Mouse (Mus musculus): Measurements from ENCODE around the gene Ror1. TPM values are rescaled to one million over a fixed set of nuclear protein-coding genes. Genes with fewer than 3 reads are reported as not detected.

The Ror1 gene
- polyA plus RNA-seq, 1 experiment from 2014 or later, result 5.9 TPM

DNA sequence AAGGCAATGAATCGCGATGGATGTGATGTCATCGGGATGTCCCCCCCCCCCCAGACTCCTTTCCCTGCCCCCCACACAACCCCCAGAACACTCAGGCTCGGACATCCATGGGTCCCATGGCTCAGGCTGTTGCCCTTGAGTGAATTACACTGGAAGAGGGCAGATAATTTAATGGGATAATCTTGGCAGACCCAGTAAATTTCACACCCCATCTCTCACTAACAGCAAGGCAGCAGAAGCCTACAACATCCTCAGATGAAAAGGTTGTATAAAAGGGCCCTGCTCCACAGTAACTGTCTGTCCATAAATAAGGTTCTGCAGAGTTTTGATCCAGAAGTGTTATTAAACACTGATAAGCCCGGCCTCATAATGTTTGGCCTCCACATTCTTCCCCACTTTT is 6.3 kb downstream of the Ror1 start:
- ATAC-seq (replicated peaks; ENCODE audit: low FRiP score), result no peak
- peaks cover 4% of the 10 kb centered on the region; the same call in 1 of the 2 replicates for H3K4me1 ChIP-seq (replicated peaks; ENCODE audit: control insufficient read depth, insufficient read depth, low read length)
- H3K36me3 ChIP-seq (ENCODE audit: control insufficient read depth, insufficient read depth, low read length), result no peaks in the 10 kb centered on the region
- H3K4me2 ChIP-seq (ENCODE audit: low read depth, low read length, severe bottlenecking), result no peak overlapping the region
- no peak overlapping the region for H3K27ac ChIP-seq (ENCODE audit: low read depth, low read length)
- no peaks in the 10 kb centered on the region; the same call in 1 of the 2 replicates for H3K27me3 ChIP-seq (ENCODE audit: control insufficient read depth, insufficient read depth, low read length)
- 79% methylated on average over 5 of the region's 5 CpGs for WGBS
- DNase-seq (ENCODE audit: low spot score), result no peak
- no peak overlapping the region for H3K4me3 ChIP-seq (ENCODE audit: low read depth, low read length)
- no peak overlapping the region for H3K9ac ChIP-seq (ENCODE audit: low read length)
- no peaks in the 10 kb centered on the region for H3K9me3 ChIP-seq (ENCODE audit: control insufficient read depth, low read length)

DNA sequence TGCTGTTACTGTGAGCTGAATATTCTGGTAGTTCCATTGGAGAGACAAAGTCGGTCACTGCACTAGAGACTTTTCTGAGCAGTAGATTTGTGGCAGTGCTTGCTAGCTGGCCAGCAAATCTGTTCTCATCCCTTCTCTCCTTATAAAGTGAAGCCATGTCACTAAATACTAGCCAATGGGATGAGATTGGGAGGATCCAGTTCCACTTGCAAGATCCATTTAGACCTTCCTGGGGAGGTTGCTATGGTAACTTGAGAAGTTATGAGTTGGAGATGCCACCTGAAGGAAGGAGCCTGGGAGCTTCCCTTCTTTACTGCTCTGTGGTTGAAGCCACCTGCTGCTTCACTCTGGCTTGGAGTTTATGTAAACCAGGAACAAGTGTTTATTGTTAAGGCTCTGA is 8.7 kb downstream of the Ror1 start:
- Histone ChIP-seq H3K9ac (ENCODE audit: low read length) (no peak overlapping the region), H3K27me3 (ENCODE audit: control insufficient read depth, insufficient read depth, low read length) (no peaks in the 10 kb centered on the region), H3K36me3 (ENCODE audit: control insufficient read depth, insufficient read depth, low read length) (no peaks in the 10 kb centered on the region), H3K4me1 (replicated peaks; ENCODE audit: control insufficient read depth, insufficient read depth, low read length) (no peaks in the 10 kb centered on the region), H3K9me3 (ENCODE audit: control insufficient read depth, low read length) (no peaks in the 10 kb centered on the region), H3K4me3 (ENCODE audit: low read depth, low read length) (no peak overlapping the region), H3K4me2 (ENCODE audit: low read depth, low read length, severe bottlenecking) (no peak overlapping the region), H3K27ac (ENCODE audit: low read depth, low read length) (no peak overlapping the region)
- 84% methylated on average over 1 of the region's 1 CpGs for WGBS
- ATAC-seq (replicated peaks; ENCODE audit: low FRiP score) (no peak), DNase-seq (ENCODE audit: low spot score) (no peak)

DNA sequence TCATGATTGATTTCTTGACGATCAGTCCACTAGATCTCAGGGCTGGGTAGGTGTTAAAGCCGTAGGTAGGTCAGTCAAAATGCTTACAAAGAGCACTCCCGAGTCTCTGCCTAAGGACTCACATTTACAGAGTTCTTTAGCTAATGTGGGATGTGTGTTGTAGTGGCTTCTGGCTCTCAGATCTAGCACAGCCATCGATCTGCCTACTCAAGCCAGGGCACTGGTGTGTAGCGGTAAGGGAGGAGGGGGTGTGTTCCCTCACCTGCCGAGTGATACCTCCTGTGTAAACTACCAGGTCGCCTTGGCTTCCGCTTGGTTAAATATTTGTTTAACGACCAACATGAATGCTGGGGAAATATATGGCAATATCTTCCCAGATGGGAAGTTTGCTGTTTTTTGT is 12.0 kb downstream of the Ror1 start:
- no peaks in the 10 kb centered on the region for H3K36me3 ChIP-seq (ENCODE audit: control insufficient read depth, insufficient read depth, low read length)
- H3K27me3 ChIP-seq (ENCODE audit: control insufficient read depth, insufficient read depth, low read length), result no peaks in the 10 kb centered on the region
- no peak for DNase-seq (ENCODE audit: low spot score)
- ATAC-seq (replicated peaks; ENCODE audit: low FRiP score), result no peak
- no peak overlapping the region for H3K4me2 ChIP-seq (ENCODE audit: low read depth, low read length, severe bottlenecking)
- H3K4me1 ChIP-seq (replicated peaks; ENCODE audit: control insufficient read depth, insufficient read depth, low read length), result no peaks in the 10 kb centered on the region
- WGBS, result 87% methylated on average over 9 of the region's 9 CpGs
- no peak overlapping the region for H3K27ac ChIP-seq (ENCODE audit: low read depth, low read length)
- no peak overlapping the region for H3K4me3 ChIP-seq (ENCODE audit: low read depth, low read length)
- H3K9me3 ChIP-seq (ENCODE audit: control insufficient read depth, low read length), result no peaks in the 10 kb centered on the region
- no peak overlapping the region for H3K9ac ChIP-seq (ENCODE audit: low read length)

DNA sequence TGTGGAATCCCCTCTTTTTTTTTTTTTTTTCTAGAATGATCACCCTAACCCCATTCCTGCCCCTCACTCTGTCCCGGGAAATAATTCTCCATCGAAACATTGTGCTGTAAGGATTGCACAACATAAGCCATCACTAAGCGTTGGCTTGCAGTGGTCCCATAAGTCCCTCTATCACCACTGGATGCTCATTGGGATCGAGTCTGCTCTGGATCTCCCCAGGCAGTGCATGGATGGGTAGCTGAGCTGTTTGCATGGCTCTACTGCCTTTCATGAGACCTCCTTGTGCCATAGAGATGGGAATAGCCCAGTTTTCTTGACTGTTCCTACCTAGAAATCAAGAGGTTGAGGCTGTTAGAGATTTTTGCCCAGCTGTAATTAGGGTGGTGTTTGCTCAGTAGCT is 13.0 kb downstream of the Ror1 start:
- Histone ChIP-seq H3K4me1 (replicated peaks; ENCODE audit: control insufficient read depth, insufficient read depth, low read length) (no peaks in the 10 kb centered on the region), H3K27ac (ENCODE audit: low read depth, low read length) (no peak overlapping the region), H3K4me2 (ENCODE audit: low read depth, low read length, severe bottlenecking) (no peak overlapping the region), H3K4me3 (ENCODE audit: low read depth, low read length) (no peak overlapping the region), H3K9ac (ENCODE audit: low read length) (no peak overlapping the region), H3K36me3 (ENCODE audit: control insufficient read depth, insufficient read depth, low read length) (no peaks in the 10 kb centered on the region), H3K9me3 (ENCODE audit: control insufficient read depth, low read length) (no peaks in the 10 kb centered on the region), H3K27me3 (ENCODE audit: control insufficient read depth, insufficient read depth, low read length) (no peaks in the 10 kb centered on the region)
- ATAC-seq (replicated peaks; ENCODE audit: low FRiP score), result no peak
- 94% methylated on average over 4 of the region's 4 CpGs for WGBS
- no peak for DNase-seq (ENCODE audit: low spot score)

DNA sequence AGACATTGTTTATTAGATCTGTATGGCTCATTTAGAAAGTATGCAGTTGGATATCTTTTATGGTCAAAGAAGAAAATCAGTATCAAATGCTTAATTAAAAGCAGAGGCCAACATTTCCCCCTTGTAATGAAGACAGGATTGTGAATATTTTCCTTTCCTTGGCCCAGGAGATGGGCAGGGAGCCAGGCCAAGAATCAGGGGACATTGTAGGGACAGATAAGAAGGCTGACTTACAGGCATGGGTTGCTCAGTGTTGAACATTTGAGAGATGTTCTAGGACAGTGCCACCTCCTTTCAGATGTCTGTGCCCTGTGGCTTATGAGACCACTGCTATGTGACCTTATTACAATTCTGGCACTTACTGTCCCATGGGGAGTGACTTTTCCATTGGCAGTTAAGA is 18.6 kb downstream of the Ror1 start:
- H3K4me3 ChIP-seq (ENCODE audit: low read depth, low read length), result no peak overlapping the region
- H3K4me1 ChIP-seq (replicated peaks; ENCODE audit: control insufficient read depth, insufficient read depth, low read length), result no peaks in the 10 kb centered on the region; the same call in 1 of the 2 replicates
- H3K36me3 ChIP-seq (ENCODE audit: control insufficient read depth, insufficient read depth, low read length), result no peaks in the 10 kb centered on the region
- no peak overlapping the region for H3K9ac ChIP-seq (ENCODE audit: low read length)
- ATAC-seq (replicated peaks; ENCODE audit: low FRiP score) (no peak), DNase-seq (ENCODE audit: low spot score) (no peak)
- no peaks in the 10 kb centered on the region for H3K27me3 ChIP-seq (ENCODE audit: control insufficient read depth, insufficient read depth, low read length)
- H3K9me3 ChIP-seq (ENCODE audit: control insufficient read depth, low read length), result no peaks in the 10 kb centered on the region
- H3K4me2 ChIP-seq (ENCODE audit: low read depth, low read length, severe bottlenecking), result no peak overlapping the region
- H3K27ac ChIP-seq (ENCODE audit: low read depth, low read length), result no peak overlapping the region

DNA sequence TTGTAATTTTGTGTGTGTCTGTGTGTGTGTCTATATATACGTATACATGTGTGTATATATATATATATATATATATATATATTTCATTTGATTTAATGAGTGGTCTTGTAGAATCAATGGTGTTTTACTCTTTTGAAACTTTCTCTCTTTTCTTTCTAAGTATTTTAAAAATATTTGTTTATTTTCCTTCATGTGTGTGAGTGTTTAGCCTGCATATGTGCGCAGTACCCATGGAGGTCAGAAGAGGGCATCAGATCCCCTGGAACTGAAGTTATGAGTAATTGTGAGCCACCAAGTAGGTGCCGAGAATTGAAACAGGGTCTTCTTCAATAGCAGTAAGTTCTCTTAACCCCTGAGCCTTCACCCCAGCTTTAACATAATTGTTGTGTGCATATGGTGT is 20.8 kb downstream of the Ror1 start:
- H3K9ac ChIP-seq (ENCODE audit: low read length), result no peak overlapping the region
- H3K4me3 ChIP-seq (ENCODE audit: low read depth, low read length), result no peak overlapping the region
- ATAC-seq (replicated peaks; ENCODE audit: low FRiP score), result no peak
- no peaks in the 10 kb centered on the region for H3K9me3 ChIP-seq (ENCODE audit: control insufficient read depth, low read length)
- H3K4me2 ChIP-seq (ENCODE audit: low read depth, low read length, severe bottlenecking), result no peak overlapping the region
- no peaks in the 10 kb centered on the region; the same call in 1 of the 2 replicates for H3K4me1 ChIP-seq (replicated peaks; ENCODE audit: control insufficient read depth, insufficient read depth, low read length)
- no peaks in the 10 kb centered on the region for H3K36me3 ChIP-seq (ENCODE audit: control insufficient read depth, insufficient read depth, low read length)
- DNase-seq (ENCODE audit: low spot score), result no peak
- WGBS, result 93% methylated on average over 3 of the region's 3 CpGs
- H3K27me3 ChIP-seq (ENCODE audit: control insufficient read depth, insufficient read depth, low read length), result no peaks in the 10 kb centered on the region
- H3K27ac ChIP-seq (ENCODE audit: low read depth, low read length), result no peak overlapping the region

DNA sequence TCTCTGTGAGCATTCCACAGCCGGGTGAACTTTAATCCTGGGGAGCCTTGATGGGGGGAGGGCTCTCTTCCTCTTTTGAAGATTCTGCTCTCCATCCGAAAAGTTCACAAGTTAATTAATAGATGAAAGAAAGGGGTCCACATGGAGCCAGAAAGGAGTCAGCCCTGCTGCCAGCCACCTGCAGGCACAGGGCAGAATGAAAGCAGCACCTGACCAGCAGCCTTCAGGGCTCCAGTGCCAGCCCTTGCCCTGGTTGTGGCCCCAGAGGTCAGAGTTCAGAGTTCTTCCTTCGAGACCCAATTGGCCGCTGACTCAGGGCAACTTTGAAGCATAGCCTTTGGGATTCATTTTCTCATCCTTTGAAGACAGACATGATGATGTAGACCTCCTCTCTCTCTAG is 23.1 kb downstream of the Ror1 start:
- ATAC-seq (replicated peaks; ENCODE audit: low FRiP score) (no peak), DNase-seq (ENCODE audit: low spot score) (no peak)

DNA sequence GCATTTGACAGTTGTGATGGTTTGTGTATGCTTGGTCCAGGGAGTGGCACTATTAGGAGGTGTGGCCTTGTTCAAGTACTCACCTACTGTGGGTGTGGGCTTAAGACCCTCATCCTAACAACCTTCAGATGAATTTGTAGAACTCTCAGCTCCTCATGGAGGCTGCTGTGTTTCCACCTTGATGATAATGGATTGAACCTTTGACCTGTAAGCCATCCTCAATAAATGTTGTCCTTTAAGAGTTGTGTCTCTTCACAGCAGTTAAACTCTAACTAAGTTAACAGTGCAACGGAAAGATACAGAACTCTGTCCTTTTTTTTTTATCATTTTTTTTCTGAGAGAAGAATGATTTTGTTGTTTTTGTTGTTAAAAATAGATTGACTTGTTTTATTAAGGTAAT is 23.8 kb downstream of the Ror1 start:
- Histone ChIP-seq H3K27ac (ENCODE audit: low read depth, low read length) (no peak overlapping the region), H3K4me2 (ENCODE audit: low read depth, low read length, severe bottlenecking) (no peak overlapping the region), H3K36me3 (ENCODE audit: control insufficient read depth, insufficient read depth, low read length) (no peaks in the 10 kb centered on the region), H3K4me3 (ENCODE audit: low read depth, low read length) (no peak overlapping the region), H3K9me3 (ENCODE audit: control insufficient read depth, low read length) (no peaks in the 10 kb centered on the region), H3K4me1 (replicated peaks; ENCODE audit: control insufficient read depth, insufficient read depth, low read length) (no peaks in the 10 kb centered on the region; the same call in 1 of the 2 replicates), H3K9ac (ENCODE audit: low read length) (no peak overlapping the region), H3K27me3 (ENCODE audit: control insufficient read depth, insufficient read depth, low read length) (no peaks in the 10 kb centered on the region)
- ATAC-seq (replicated peaks; ENCODE audit: low FRiP score) (no peak), DNase-seq (ENCODE audit: low spot score) (no peak)
- 90% methylated on average over 1 of the region's 1 CpGs for WGBS

More for the DNA sequence above, 23.1 kb downstream of the Ror1 start:
- no peaks in the 10 kb centered on the region for H3K27me3 ChIP-seq (ENCODE audit: control insufficient read depth, insufficient read depth, low read length)
- no peaks in the 10 kb centered on the region for H3K36me3 ChIP-seq (ENCODE audit: control insufficient read depth, insufficient read depth, low read length)
- no peak overlapping the region for H3K9ac ChIP-seq (ENCODE audit: low read length)
- H3K4me1 ChIP-seq (replicated peaks; ENCODE audit: control insufficient read depth, insufficient read depth, low read length), result no peaks in the 10 kb centered on the region; the same call in 1 of the 2 replicates
- 38% methylated on average over 4 of the region's 4 CpGs for WGBS
- no peak overlapping the region for H3K4me3 ChIP-seq (ENCODE audit: low read depth, low read length)
- no peak overlapping the region for H3K4me2 ChIP-seq (ENCODE audit: low read depth, low read length, severe bottlenecking)
- no peak overlapping the region for H3K27ac ChIP-seq (ENCODE audit: low read depth, low read length)
- no peaks in the 10 kb centered on the region for H3K9me3 ChIP-seq (ENCODE audit: control insufficient read depth, low read length)

DNA sequence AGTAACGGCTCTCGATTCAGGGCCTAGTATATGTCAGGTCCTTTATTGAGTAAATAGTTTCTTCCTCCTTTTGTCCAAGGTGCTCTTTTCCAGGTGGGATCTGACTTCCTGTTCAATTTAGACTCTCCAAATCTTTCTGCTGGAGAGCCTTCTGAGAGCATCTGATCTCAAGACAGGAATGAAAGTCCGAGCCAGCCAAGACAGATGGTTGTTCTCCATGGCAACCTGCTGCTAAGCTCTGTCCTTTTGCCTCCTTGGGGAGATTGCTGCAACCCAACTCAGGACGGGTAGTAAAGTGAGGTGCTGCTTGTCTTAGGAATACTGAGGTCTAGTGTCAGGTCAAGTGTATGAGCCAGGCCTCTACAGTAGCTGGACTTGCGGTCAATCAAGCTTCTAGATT is 25.0 kb downstream of the Ror1 start:
- no peaks in the 10 kb centered on the region for H3K9me3 ChIP-seq (ENCODE audit: control insufficient read depth, low read length)
- ATAC-seq (replicated peaks; ENCODE audit: low FRiP score), result no peak
- H3K4me3 ChIP-seq (ENCODE audit: low read depth, low read length), result no peak overlapping the region
- no peak overlapping the region for H3K27ac ChIP-seq (ENCODE audit: low read depth, low read length)
- no peak overlapping the region for H3K9ac ChIP-seq (ENCODE audit: low read length)
- no peaks in the 10 kb centered on the region for H3K27me3 ChIP-seq (ENCODE audit: control insufficient read depth, insufficient read depth, low read length)
- H3K36me3 ChIP-seq (ENCODE audit: control insufficient read depth, insufficient read depth, low read length), result no peaks in the 10 kb centered on the region
- no peak overlapping the region for H3K4me2 ChIP-seq (ENCODE audit: low read depth, low read length, severe bottlenecking)
- H3K4me1 ChIP-seq (replicated peaks; ENCODE audit: control insufficient read depth, insufficient read depth, low read length), result no peaks in the 10 kb centered on the region; the same call in 1 of the 2 replicates
- 93% methylated on average over 5 of the region's 5 CpGs for WGBS
- no peak for DNase-seq (ENCODE audit: low spot score)
